Mouse (Mus musculus) heart, postnatal 25 days (tissue): ENCODE measurements at regions not wholly inside any gene's neighbourhood (a gene's known extent, or its start where the extent isn't known, plus 50 kb on each side); places are given as distances from the start of the nearest gene placed in this dataset.

Experiments used
- DNase-seq: peaks from one replicate; pipeline ENCODE4 v3.0.0; 2022; ENCODE audit warnings: low spot score
- intact Hi-C: fragments of 180-260 bp; cut with DNase I; formaldehyde crosslinking; loops from one replicate; pipeline ENCODE4 v1.15.1; 2025

DNA sequence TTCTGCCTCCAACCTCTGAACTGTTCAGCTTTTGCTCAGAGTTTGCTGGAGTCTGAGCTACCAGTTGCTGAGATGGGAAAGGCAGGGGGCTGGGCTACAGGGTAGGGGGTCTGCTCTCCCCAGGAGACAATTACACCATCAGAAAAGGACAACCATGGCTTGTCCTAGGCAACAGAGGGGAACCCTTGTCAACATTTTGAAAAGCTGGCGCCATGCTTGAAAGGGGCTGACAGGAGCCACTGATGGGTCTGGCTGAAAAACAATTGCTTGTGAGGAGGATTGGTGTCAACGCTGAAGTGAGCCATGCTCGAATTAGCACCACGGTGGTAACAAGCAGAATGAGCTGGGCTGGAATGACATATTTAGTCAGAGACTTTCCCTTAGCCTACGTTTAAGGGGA, 502.8 kb downstream of the Ccdc171 start:
- intact Hi-C loops: no loop called here
- no peak for DNase-seq

DNA sequence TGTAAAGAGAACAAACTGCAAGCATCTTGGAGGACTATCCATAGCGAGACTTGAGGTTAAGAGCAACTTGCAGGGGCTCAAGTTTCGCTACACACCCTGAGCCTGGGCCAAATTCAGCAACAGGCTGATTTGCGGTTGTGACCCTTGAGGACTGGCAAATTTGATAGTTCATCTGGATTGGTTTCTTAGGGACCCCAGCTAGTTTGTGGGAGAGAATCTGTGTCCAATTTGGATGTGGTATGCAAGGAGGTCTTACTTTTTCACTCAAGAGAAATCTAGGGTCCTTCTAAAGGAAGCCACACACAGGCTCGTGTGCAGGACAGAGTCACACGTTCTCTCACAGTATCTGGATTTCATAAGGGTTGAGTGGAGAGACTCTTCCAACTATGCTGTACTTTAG, 505.6 kb downstream of the Ccdc171 start:
- no peak for DNase-seq
- intact Hi-C loops: no loop called here

DNA sequence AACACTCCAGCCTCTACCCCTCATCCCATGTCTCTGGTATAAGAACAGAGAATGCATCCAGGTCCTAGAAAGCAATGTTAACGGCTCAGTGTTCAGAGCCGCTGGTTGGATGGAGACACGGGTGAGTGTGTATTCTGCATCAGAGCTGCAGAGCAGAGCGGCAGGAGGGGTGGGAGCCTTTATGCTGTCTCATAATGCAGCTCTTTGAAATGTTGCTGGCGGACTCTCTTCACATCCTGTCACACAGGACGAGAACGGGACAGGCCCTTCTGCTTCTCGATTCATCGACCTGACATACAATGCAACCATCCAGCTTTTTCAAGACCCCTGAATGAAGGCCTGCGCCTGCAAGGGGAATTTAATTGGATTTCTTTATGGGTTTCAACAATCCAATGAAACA, 507.2 kb downstream of the Ccdc171 start:
- DNase-seq: no peak
- intact Hi-C loops: no loop called here

DNA sequence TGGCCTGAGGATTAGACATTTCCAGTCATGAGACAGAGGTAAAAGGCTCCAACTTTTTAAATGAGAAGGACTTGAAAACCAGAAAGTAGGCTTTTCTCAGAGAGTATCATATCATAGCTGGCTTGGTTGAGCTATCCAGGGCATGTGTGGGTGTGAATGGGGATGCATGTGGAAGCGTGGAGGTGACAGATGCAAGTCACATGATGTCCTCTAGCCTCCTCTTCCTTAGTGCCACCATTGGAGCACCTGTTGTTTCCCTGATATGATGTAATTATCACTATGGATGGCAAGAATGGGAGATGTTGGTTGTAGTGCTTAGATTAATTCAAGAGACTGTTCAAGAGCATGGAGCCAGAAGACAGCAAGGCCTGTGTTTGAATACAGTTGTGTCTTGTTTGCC, 510.0 kb downstream of the Ccdc171 start:
- intact Hi-C loops: no loop called here
- DNase-seq: no peak

DNA sequence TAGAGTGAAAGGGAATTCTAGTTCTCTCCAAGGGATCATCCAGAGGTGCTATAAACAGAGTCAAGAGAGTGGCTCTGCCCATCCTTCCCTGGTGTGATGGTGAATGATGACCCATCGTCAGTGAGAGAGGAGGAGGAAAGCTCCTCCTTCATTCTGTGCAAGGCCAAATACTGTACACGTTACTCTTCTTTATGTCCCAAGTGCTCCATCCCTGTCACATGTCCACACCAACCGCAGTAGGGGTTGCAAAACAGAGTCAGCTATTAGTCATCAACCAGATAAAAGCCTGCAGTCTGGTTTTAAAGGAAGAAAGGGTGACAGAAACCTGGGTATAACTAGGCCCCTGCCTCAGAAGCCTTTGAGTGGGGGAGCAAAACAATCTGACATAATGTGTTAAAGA, 512.2 kb downstream of the Ccdc171 start:
- DNase-seq: no peak
- intact Hi-C loops: no loop called here

DNA sequence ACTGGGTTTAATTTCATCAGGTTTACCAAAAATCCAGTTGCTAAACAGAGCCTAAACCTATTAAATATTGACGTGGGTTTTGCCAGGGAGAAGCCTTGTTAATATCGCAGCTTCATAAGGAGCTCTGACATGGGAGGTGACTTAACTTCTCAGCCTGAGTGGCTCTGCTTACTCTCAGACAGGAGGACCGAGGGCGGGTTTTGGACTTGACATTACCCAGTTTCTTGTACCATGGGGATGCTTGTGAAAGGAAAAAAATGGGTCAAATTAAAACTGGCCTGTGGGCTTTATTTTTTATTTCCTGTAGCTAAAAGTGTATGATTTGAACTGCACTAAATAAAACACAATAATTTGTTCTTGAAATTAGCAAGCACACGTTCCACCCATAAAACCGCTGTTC, 524.9 kb downstream of the Ccdc171 start:
- intact Hi-C loops: no loop called here
- DNase-seq: no peak

DNA sequence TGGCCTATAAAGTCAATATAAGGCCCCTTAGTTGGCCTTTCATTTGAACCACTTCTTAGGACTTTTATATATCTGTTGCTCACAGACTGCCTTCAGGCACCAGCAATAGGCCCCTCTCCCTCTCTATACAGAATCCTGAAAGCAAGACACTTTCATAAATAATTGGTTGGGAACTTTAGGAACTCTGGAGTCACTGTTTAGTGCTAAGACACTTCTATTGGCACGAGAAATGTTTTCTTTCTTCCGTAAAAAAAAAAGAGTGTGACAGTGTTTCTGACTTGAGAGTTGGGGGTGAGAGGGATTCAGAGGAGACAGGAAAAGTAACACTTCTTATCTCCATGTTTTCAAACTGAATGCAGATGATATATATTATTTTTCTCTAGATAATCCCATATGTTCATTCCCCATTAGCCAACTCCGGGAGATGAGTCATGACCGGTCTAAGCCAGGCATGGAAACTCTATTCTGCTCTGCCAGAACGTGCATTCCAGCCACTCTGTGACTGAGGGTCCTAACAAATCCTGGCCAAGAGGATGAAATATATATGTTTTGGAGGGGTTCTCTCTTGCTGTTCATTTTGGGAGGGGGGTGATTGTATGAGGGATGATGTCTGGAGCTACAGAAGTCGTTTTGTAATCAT, 531.6 kb downstream of the Ccdc171 start:
- intact Hi-C loops: no loop called here

DNA sequence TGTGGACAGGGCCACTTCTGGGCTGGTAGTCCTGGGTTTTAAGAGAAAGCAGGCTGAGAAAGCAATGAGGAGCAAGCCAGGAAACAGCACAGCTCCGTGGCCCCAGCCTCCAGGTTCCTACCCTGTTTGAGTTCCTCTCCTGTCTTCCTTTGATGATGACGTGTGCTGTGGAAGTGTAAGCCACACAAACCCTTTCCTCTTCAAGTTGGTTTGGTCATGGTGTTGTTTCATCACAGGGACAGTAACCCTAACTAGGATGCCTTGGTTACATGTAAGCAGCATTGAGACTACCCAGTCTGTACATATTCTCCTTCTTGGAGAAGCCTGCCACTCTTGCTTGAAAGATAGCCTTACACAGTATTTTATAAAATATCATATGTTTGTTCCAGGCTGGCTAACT, 534.8 kb downstream of the Ccdc171 start:
- no peak for DNase-seq
- intact Hi-C loops: loop anchor here (5.0 to 10.0 kb wide), 2 partner anchors 43 to 265 kb away; no protein-coding TSS in a partner anchor

More for the DNA sequence above, 531.6 kb downstream of the Ccdc171 start:
- no peak for DNase-seq

DNA sequence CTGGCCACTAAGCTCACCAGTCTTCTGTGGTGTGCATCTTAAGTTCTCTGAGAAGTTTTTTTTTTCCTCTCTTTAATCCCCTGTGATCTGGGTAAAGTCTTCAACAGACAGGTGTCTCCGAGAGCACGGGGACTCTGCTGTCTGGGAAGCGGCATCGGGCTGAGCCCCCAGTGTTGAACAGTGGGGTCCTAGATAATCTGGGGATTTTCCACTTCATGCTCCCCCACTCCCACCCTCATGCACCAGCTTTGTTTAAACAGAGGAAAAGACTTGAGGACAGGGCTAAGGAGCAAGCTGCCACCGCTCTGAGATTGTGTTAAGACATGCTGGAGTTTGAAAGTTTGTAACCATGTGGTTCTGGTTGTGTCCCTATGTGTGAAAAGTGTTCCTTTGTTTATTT, 538.4 kb downstream of the Ccdc171 start:
- no peak for DNase-seq
- intact Hi-C loops: loop anchor here (5.0 to 10.0 kb wide), 2 partner anchors 46 to 269 kb away; no protein-coding TSS in a partner anchor

DNA sequence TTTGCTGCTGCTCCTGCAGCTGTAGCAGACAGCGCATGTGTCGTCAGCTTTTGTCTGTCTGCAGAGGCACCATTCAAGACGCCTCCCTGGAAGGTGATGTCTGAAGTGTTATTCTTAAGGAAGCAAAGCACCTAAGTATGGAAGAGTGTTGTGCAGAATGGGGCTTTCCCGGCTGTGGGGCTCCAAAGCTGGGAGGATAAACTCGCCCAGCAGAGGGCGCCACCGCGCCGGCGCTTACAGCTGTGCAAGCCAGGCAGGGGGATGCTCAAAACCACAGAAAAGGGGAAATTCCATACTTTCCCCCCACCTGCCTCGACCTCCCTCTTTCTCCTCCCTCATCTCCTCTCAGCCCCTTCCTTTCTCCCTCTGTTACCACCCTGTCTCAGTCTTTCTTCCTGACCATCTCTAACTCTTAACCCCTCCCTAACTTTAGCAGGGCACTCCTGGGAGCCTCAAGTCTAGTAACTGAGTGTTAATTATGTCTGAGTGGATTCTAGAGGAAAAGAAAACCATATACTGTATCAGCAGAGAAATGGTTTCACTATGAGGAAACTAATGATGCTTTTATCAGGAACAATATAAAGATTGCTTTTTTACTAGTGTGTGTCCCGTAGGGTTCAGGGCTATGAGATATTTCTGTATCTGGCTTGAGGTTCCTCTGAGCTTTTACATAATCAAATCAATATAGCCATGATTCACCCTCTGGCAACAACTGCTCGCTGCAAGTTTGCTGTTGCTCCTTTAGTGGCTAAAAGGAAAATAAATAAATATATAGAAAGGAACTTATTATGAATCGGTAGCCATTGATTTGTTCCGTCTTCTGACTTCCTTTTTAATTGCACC, 539.5 kb downstream of the Ccdc171 start:
- intact Hi-C loops: loop anchor here (5.0 to 10.0 kb wide), 2 partner anchors 48 to 270 kb away; no protein-coding TSS in a partner anchor
- DNase-seq: peak; percentile 35

DNA sequence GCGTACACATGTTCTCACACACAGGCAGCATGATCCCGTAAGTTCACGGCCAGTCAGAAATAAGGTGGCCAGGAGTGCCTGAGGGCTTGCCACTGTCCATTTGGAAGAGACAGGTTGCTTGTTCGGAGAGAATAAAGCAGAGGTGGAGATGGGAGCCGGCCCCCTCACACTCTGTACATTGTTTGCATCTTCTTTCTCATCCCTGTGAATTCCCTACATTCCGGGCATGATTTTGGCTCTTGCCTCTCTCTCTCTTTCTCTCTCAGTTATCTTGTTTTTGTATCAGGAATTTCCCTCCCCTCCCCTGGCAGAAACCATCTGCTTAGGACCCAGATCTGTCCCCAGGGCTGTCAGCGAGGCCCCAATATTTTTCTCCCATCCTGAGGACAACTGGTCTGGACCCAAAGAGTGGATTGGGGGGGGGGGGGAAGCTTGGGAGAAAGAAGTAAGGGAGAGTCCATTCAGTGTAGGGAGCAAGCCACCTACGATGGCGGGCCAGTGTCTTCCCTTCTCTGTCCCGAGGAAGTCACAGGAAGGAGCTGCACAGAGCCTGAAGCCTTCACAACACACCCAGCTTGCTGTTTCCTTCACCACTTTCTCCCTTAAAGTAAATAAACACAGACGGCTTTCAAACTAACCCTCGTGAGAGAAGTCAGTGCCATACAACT, 540.2 kb downstream of the Ccdc171 start:
- intact Hi-C loops: loop anchor here (10.0 kb wide), 1 partner anchor 271 kb away; no protein-coding TSS in a partner anchor
- no peak for DNase-seq

DNA sequence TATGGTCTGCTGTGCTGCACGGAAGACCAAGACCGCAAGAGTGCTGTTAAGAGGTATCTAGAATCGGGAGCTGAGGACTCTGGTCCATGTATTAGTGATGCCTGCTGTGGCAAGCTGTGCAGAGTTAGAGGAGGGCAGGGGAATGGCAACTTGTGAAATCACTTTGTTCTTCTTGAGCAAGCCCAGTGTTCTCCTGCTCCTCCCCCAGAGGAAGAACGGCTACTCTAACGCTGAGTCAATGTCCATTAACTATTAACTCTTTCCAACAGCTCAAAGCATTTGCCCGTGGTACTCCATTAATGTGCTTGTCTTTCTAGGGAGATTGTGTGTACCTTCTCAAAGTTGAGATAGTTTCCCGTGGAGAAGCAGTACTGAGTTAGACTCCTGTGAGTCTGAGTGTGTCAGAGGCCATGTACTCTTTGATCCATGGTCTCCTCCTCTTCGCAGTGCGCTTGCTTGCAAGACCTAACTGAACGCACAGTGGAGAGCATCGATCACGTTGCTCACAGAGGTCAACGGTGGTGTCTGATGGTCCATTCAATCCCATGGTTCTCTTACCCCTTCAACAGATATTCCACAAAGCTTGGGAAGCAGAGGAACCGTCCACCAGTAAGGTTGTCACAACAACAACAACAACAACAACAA, 542.7 kb downstream of the Ccdc171 start:
- DNase-seq: no peak
- intact Hi-C loops: loop anchor here (10.0 kb wide), 1 partner anchor 273 kb away; no protein-coding TSS in a partner anchor

DNA sequence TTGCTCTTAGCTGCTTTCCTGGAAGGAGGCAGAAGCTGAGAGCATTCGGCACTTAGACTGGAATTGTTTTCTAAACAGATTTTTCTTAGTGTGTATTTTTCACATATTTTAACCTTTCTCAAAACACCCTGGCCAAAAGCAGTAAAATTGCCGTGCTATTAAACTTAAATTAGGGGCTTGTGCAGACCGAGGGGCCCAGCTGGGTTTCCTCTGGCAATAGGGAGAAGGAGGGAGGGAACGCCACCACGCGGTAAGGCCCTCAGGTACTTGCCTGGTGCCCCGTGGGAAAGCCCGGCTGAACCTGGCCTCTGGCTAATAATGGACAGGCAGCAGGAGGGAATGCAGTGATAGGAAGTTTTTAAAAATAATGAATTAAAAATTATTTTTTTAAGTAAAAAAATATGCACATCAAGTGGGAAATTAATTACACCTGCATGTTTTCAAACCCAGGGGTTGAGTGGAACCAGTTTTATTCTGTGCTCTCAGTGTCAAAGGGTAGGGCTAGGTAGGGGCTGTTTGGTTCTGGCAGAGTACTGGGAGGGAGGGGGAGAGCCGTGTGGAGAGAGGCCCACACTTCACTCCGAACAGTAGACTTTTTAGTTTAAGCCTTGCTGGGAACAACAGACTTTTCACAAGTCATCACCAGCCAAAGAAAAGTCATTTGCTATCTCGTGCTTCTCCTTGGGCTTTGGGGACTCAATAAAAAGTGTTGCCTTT, 543.8 kb downstream of the Ccdc171 start:
- intact Hi-C loops: loop anchor here (10.0 kb wide), 1 partner anchor 274 kb away; no protein-coding TSS in a partner anchor
- DNase-seq: no peak

DNA sequence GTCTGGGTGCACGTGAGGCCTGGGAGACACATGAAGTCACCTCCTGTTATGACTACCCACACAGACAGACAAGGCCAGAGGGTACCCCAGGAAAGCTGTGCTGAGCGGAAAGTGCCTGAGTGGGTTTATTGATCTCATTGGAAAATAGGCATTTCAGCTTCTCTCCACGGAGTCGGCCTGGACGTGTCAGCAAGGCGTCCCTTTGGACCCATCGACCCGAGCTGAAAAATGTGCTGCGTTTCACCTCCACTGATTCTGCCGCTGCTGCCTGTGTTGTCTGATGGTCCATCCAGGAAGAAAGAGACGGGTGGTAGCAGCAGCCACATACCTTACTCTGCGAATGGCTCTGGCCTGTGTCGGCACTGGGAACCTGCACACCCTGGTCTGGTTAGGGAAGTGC, 544.3 kb downstream of the Ccdc171 start:
- intact Hi-C loops: loop anchor here (10.0 kb wide), 1 partner anchor 275 kb away; no protein-coding TSS in a partner anchor

DNA sequence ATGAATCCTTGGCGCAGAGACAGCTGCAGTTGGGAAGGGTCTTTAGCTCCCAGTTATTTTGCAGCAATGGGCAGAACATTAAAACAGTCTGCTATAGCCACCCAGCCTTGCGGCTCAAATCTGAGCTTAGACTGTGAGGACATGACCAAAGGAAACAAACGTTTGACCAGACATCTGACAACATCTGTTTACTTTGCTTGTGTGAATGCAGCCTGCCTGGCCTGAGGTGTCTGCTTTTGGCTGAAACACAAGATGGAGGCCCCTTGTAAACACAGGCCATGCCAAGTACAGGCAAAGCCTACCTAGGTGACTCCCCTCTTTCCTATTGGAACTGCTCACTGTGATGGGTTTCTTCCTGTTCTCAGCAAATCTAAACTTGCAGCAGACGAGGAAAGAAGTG, 544.7 kb downstream of the Ccdc171 start:
- no peak for DNase-seq
- intact Hi-C loops: no loop called here

More for the DNA sequence above, 544.3 kb downstream of the Ccdc171 start:
- no peak for DNase-seq

DNA sequence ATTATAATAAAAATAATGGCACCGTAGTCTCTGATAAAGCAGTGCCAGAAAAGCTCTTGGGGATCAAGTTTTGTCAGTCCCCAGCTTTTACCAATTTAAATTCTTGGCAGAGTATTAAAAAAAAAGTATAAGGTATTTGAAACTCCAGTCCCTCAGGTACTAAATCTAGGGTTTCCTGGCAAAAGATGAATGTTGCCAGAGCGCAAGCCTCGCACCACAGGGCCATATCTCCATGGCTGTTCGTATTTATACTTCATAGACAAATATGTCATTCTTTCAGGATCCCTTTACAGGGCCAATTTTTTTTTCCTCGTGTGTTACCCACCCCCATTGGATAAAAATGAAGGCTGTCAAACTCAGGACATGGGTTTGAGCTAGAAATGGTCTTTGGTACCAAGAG, 546.8 kb downstream of the Ccdc171 start:
- DNase-seq: no peak
- intact Hi-C loops: no loop called here

DNA sequence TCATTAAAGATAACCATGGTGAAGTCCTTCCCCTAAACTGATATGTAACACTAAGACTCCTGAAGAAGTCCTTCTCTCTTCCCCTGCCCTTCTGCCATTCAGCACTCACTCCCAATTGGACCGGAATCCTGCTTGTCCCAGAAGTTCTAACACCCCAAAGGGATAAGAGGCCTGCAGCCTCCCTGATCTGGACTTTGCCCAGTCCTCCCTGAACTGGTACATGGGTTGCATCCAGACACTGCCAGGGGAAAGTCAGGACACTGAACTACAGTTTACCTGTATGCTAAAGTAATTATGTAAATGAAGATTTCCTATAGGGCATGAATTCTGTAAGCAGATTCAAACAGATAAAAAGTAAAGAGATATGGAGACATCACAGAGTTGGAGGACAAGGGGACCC, 551.2 kb downstream of the Ccdc171 start:
- intact Hi-C loops: no loop called here
- no peak for DNase-seq

DNA sequence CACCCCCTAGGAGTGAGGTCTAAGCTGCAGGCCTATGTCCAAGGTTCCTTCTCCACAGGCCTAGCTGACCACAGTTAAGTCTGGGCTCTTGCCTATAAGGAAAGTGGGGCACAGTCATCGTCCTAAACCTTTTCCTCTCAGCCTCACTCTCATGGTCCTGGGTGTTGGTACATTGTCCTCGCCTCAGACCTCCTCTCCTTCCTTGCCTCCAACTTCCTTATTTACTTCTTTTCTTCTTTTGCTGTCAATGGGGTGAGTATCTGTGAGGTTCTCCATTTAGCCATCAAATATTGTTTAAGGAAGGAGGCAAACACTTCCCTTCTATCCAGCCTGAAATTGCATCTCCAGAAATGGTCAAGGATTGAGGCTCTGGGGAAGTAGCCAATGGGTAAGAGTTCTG, 554.2 kb downstream of the Ccdc171 start:
- intact Hi-C loops: no loop called here
- DNase-seq: no peak

DNA sequence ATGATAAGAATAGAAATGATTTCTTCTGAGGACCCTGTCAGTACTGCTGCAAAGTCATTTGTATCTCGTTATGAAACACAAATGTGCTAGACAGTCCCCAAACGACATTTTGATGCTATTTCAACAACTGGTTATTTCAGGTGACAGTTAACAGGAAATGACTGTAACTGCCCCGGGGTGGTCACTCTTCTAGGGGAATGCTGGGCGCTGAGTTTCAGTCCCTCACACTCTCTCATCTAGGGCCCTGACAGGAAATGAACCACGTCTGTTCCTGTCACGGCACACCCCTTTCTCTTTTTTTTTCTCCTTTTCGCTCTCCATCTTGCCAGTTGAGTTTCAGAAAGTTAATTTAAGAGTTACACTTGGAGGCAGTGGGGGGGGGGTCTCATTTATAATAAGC, 556.2 kb downstream of the Ccdc171 start:
- intact Hi-C loops: no loop called here
- no peak for DNase-seq
